Comparison of ENCODE assay signal across 9 mouse cellular contexts in the genomic region with DNA sequence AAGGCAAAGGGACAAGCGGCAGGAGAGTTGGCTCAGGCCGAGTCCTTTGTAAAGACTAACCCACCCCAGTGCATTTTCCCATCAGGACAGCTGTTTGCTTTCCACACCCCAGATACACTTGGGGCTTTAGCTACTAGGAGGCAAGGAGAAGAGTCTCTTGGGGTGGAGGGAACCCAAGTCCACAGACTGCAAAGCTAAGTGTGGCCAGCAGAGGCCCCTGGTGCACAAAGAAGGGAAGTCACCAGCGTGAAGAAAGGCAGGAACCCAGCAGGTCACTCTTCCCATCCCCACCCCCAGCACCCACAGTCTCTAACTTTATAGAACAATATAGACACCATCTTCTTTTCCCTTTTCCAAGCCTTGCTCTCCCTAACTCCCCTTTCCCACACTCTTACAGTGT. TPM values are rescaled to one million over a fixed set of nuclear protein-coding genes. Genes with fewer than 3 reads are reported as not detected.
DNase-seq lines count a peak whose midpoint lies in the region; ATAC-seq and TF ChIP-seq lines count a peak whose summit lies in the region.
"Had no signal": no experiment of that assay in that cellular context is flagged by ENCODE, and none has a peak within 500 bp of the region (broad histone marks: within the 10 kb centered on the region; RNA-seq: fewer than 3 reads in every experiment).

No protein-coding gene starts in this region.

- H3K36me3 ChIP-seq in hindbrain, embryonic 11.5 days (ENCODE audit: control insufficient read depth, insufficient read depth, low read length) = no peaks in the 10 kb centered on the region
- H3K36me3 ChIP-seq in hindbrain, embryonic 12.5 days = no peaks in the 10 kb centered on the region
- H3K36me3 ChIP-seq in midbrain, embryonic 13.5 days = no peaks in the 10 kb centered on the region

- DNase-seq in hindbrain, embryonic 11.5 days (ENCODE audit: low spot score) = peak; percentile 29
- no peak for DNase-seq in cerebellum, adult 11-12 months
- DNase-seq in ovary, postnatal 14 days (ENCODE audit: low spot score) = no peak

- no peaks in the 10 kb centered on the region for H3K27me3 ChIP-seq in hindbrain, embryonic 11.5 days (ENCODE audit: control insufficient read depth, insufficient read depth, low read length)
- H3K27me3 ChIP-seq in hindbrain, embryonic 12.5 days = peaks cover 11% of the 10 kb centered on the region; the same call in 1 of the 2 replicates
- H3K27me3 ChIP-seq in midbrain, embryonic 13.5 days = peaks cover 22% of the 10 kb centered on the region; the same call in 1 of the 2 replicates
- H3K27me3 ChIP-seq: megakaryocyte, embryonic 14.5 days had no signal

- TF ChIP-seq CTCF in bone marrow, adult 2 months (IDR thresholded peaks at IDR 0.05; ENCODE audit: control insufficient read depth, insufficient read depth, low read length) = peak; percentile 73

- no peak overlapping the region for H3K4me3 ChIP-seq in hindbrain, embryonic 11.5 days (ENCODE audit: low read depth, low read length)
- no peak overlapping the region for H3K4me3 ChIP-seq in hindbrain, embryonic 12.5 days
- H3K4me3 ChIP-seq in bone marrow, adult 2 months (replicated peaks; ENCODE audit: control insufficient read depth, low read depth, low read length) = no peak overlapping the region
- no peak overlapping the region for H3K4me3 ChIP-seq in midbrain, embryonic 13.5 days (replicated peaks)
- H3K4me3 ChIP-seq: megakaryocyte, embryonic 14.5 days had no signal

- H3K4me1 ChIP-seq in hindbrain, embryonic 11.5 days (replicated peaks; ENCODE audit: control insufficient read depth, insufficient read depth, low read length) = no peaks in the 10 kb centered on the region
- H3K4me1 ChIP-seq in hindbrain, embryonic 12.5 days = peaks cover 9% of the 10 kb centered on the region
- no peaks in the 10 kb centered on the region for H3K4me1 ChIP-seq in bone marrow, adult 2 months (ENCODE audit: control insufficient read depth, insufficient read depth, low read length)
- peaks cover 9% of the 10 kb centered on the region for H3K4me1 ChIP-seq in midbrain, embryonic 13.5 days (replicated peaks)

- H3K27ac ChIP-seq in hindbrain, embryonic 11.5 days (ENCODE audit: low read depth, low read length) = no peak overlapping the region
- no peak overlapping the region for H3K27ac ChIP-seq in hindbrain, embryonic 12.5 days
- no peak overlapping the region for H3K27ac ChIP-seq in bone marrow, adult 2 months (ENCODE audit: control insufficient read depth, insufficient read depth, low read depth, low read length, poor library complexity)
- H3K27ac ChIP-seq in midbrain, embryonic 13.5 days = no peak overlapping the region

- no peak overlapping the region for H3K9ac ChIP-seq in hindbrain, embryonic 11.5 days (ENCODE audit: low read depth, low read length)
- no peak overlapping the region for H3K9ac ChIP-seq in hindbrain, embryonic 12.5 days
- H3K9ac ChIP-seq in midbrain, embryonic 13.5 days (replicated peaks) = no peak overlapping the region

- no peak for ATAC-seq in hindbrain, embryonic 11.5 days (ENCODE audit: low FRiP score)
- ATAC-seq in hindbrain, embryonic 12.5 days (ENCODE audit: low FRiP score) = no peak
- peak; percentile 77 for ATAC-seq in CD4-positive, CD25-positive, alpha-beta regulatory T cell, adult 4 months
- ATAC-seq in monocyte, adult 5-6 weeks (replicated peaks; ENCODE audit: insufficient number of reproducible peaks, low FRiP score, low TSS enrichment, poor library complexity, severe bottlenecking) = peak; percentile 88
- ATAC-seq in midbrain, embryonic 13.5 days = no peak

- 29% methylated on average over 3 of the region's 3 CpGs for WGBS in hindbrain, embryonic 11.5 days
- WGBS in hindbrain, embryonic 12.5 days = 35% methylated on average over 3 of the region's 3 CpGs
- 26% methylated on average over 3 of the region's 3 CpGs for WGBS in bone marrow, adult 2 months
- WGBS in midbrain, embryonic 13.5 days = 23% methylated on average over 3 of the region's 3 CpGs

- no peak overlapping the region for H3K4me2 ChIP-seq in hindbrain, embryonic 11.5 days (replicated peaks; ENCODE audit: low read depth, low read length)
- H3K4me2 ChIP-seq in hindbrain, embryonic 12.5 days (replicated peaks) = no peak overlapping the region
- no peak overlapping the region for H3K4me2 ChIP-seq in midbrain, embryonic 13.5 days (replicated peaks)

- H3K9me3 ChIP-seq in hindbrain, embryonic 11.5 days (ENCODE audit: control insufficient read depth, low read length) = no peaks in the 10 kb centered on the region
- no peaks in the 10 kb centered on the region for H3K9me3 ChIP-seq in hindbrain, embryonic 12.5 days (replicated peaks)
- no peaks in the 10 kb centered on the region for H3K9me3 ChIP-seq in midbrain, embryonic 13.5 days
- H3K9me3 ChIP-seq: megakaryocyte, embryonic 14.5 days had no signal

- no peak for TF ChIP-seq POLR2A in bone marrow, adult 2 months (IDR thresholded peaks at IDR 0.05; ENCODE audit: borderline replicate concordance, control insufficient read depth, low read depth, low read length)

RNA-seq across cellular contexts. Expression of gene H2afy, which starts 9.4 kb away (rescaled TPM):
- 578 and 619 TPM in 2 replicates for polyA plus RNA-seq in hindbrain, embryonic 11.5 days (2014; fragmentation: Nextera tagmentation; extraction: Ambion mirVana)
- 491 and 497 TPM in 2 replicates for polyA plus RNA-seq in hindbrain, embryonic 12.5 days (2016; fragmentation: Nextera tagmentation; extraction: Ambion mirVana)
- 100 to 1,000 TPM; 106 to 135 TPM for polyA plus RNA-seq in CD4-positive, CD25-positive, alpha-beta regulatory T cell, adult 4 months (2017; shearing (Covaris generic))
- 99.1 and 137 TPM in 2 replicates for polyA plus RNA-seq in bone marrow, adult 2 months (2011; ENCODE audit: insufficient read depth, insufficient read length, low replicate concordance, missing spikeins)
- 218 to 284 TPM (median 219 TPM) in 3 replicates for total RNA-seq in monocyte, adult 5-6 weeks (2017)
- 414 and 443 TPM in 2 replicates for polyA plus RNA-seq in midbrain, embryonic 13.5 days (2015; fragmentation: Nextera tagmentation; extraction: Ambion mirVana)

RNA-seq across cellular contexts. Expression of gene Tifab, which starts 33.2 kb away (rescaled TPM):
- 0.45 and 0.71 TPM in 2 replicates for polyA plus RNA-seq in hindbrain, embryonic 11.5 days (2014; fragmentation: Nextera tagmentation; extraction: Ambion mirVana)
- polyA plus RNA-seq in hindbrain, embryonic 12.5 days (2016; fragmentation: Nextera tagmentation; extraction: Ambion mirVana) = 1.5 and 1.6 TPM in 2 replicates
- under 1 TPM in 1 of 2 experiments, not detected in 1; 0.22 TPM for polyA plus RNA-seq in CD4-positive, CD25-positive, alpha-beta regulatory T cell, adult 4 months (2017; shearing (Covaris generic))
- 22.4 and 70.7 TPM in 2 replicates for polyA plus RNA-seq in bone marrow, adult 2 months (2011; ENCODE audit: insufficient read depth, insufficient read length, low replicate concordance, missing spikeins)
- 26.6 to 48.8 TPM (median 47.3 TPM) in 3 replicates for total RNA-seq in monocyte, adult 5-6 weeks (2017)
- 0.61 and 0.90 TPM in 2 replicates for polyA plus RNA-seq in midbrain, embryonic 13.5 days (2015; fragmentation: Nextera tagmentation; extraction: Ambion mirVana)

Comparison
In these comparisons a context has a peak if more than half of its experiments do, and no peak if none do; other contexts are left out.
1. ATAC-seq: peak in CD4-positive, CD25-positive, alpha-beta regulatory T cell, adult 4 months (single experiment) and monocyte, adult 5-6 weeks (single experiment); none in hindbrain, embryonic 11.5 days (single experiment), hindbrain, embryonic 12.5 days (single experiment) and midbrain, embryonic 13.5 days (single experiment).